Mouse (Mus musculus): ENCODE measurements at regions not wholly inside any gene's neighbourhood (a gene's known extent, or its start where the extent isn't known, plus 50 kb on each side); places are given as distances from the start of the nearest gene placed in this dataset.

DNA sequence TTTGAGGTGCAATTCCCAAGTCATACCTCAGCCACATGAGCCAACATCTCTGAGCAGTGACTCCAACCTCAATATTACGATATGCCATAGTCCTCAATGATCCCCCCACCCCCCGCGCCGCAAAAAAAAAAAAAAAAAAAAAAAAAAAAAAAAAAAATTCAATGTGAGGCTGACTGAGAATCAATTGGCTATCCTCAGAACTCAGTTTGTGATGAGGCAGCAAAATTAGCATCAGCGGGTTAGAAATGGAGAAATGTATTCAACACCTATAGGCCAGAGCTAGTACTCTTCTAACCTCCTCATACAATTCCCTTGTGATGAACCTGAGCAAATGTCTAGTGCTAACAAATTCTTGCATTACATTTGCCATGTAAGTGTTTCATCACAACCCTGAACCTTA lies 504.5 kb upstream of the C030005K15Rik start:
- no peak overlapping the region for H3K4me2 ChIP-seq
- no peak overlapping the region for H3K9ac ChIP-seq
- no peak overlapping the region for H3K27ac ChIP-seq
- WGBS: 89% methylated on average over 5 of the region's 5 CpGs
- no peaks in the 10 kb centered on the region for H3K36me3 ChIP-seq
- ATAC-seq (replicated peaks; ENCODE audit: low FRiP score): no peak
- no peaks in the 10 kb centered on the region for H3K27me3 ChIP-seq
- no peak overlapping the region for H3K4me3 ChIP-seq (replicated peaks)
- H3K9me3 ChIP-seq (replicated peaks): no peaks in the 10 kb centered on the region
- H3K4me1 ChIP-seq: no peaks in the 10 kb centered on the region

DNA sequence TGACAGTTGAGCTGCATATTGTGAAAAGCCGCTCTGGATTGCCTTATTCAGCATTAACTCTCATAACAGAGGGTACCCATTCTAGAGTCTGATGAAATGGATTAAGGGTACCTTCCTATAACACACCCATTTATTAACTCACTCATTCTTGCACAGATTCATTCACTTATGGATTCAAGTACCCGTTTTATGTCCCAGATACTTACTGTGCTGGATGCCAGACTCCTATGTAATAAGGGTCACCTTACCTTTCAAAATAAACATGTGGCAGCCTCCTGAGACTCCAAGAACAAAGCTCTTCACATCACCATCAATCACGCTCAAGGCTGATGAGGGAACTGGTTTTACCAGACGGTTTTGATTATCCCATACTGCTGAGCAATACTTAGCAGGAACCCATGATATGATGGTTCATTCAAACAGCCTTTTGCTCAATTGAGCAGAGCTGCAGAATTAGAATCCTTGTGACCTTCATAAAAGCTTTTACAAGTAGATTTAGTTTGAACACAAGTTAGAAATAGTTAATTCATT lies 505.2 kb upstream of the C030005K15Rik start:
- Histone ChIP-seq H3K4me1 (no peaks in the 10 kb centered on the region), H3K4me2 (no peak overlapping the region), H3K9me3 (replicated peaks) (no peaks in the 10 kb centered on the region), H3K27ac (no peak overlapping the region), H3K27me3 (no peaks in the 10 kb centered on the region), H3K4me3 (replicated peaks) (no peak overlapping the region), H3K9ac (no peak overlapping the region), H3K36me3 (no peaks in the 10 kb centered on the region)
- WGBS: 55% methylated on average over 4 of the region's 4 CpGs
- no peak for ATAC-seq (replicated peaks; ENCODE audit: low FRiP score)

DNA sequence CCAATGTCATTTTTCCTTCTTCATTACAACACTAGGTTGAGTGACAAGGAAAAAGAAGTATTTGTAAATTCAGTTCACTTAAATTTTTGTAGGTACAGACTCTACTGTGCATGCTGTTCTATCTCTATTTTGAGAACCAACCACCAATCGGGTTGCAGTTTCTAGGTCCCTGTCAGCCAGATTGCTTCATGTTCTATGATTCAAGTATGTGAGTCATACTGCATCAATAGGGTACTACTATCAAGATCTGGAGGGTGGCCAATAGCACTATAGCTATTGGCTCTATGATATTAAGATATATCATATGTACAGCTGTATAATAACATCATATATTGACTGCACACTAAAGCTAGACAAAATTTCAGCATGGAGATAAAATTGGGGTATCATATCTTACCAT lies 521.8 kb upstream of the C030005K15Rik start:
- Histone ChIP-seq H3K9ac (no peak overlapping the region), H3K9me3 (replicated peaks) (no peaks in the 10 kb centered on the region), H3K27ac (no peak overlapping the region), H3K4me1 (no peaks in the 10 kb centered on the region), H3K4me3 (replicated peaks) (no peak overlapping the region), H3K36me3 (no peaks in the 10 kb centered on the region), H3K4me2 (no peak overlapping the region), H3K27me3 (no peaks in the 10 kb centered on the region)
- no peak for ATAC-seq (replicated peaks; ENCODE audit: low FRiP score)
- 90% methylated on average over 1 of the region's 1 CpGs for WGBS

DNA sequence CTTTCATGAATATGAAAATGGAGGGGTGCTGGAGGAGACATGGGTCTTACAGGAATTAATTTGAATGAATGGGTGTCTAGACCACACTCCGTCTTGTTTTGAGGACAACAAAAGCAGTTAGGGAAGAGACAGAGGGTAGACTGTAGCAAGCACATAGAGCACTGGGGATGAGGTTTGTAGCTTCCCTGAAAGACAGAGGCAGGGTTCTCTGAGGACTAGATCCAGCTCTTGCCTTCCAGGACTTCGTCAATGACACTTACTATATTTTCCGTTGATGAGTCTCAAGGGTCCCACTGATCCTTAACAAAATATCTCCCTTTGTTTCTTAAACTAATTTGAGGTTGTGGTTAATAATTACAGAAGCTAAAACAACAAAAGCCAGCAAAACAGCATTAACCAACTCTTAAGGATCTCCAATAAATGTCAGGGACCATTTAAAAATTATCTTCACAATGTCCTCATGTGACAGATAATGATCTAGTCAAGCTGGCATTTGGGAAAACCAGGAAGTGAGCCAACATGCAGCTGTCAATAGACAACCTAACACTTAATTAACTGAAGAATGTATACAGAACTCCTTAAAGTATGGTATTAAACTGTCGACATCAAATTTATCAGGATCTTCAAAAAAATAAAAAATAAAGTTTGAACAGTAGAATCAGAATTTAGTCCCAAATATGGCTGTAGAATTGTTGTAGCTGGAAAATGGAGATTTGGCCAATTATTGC lies 531.6 kb upstream of the C030005K15Rik start:
- no peak for ATAC-seq (replicated peaks; ENCODE audit: low FRiP score)
- no peaks in the 10 kb centered on the region for H3K36me3 ChIP-seq
- H3K27me3 ChIP-seq: no peaks in the 10 kb centered on the region
- H3K4me2 ChIP-seq: no peak overlapping the region
- no peak overlapping the region for H3K4me3 ChIP-seq (replicated peaks)
- 60% methylated on average over 4 of the region's 4 CpGs for WGBS
- no peak overlapping the region for H3K9ac ChIP-seq
- H3K27ac ChIP-seq: no peak overlapping the region
- H3K9me3 ChIP-seq (replicated peaks): no peaks in the 10 kb centered on the region
- no peaks in the 10 kb centered on the region for H3K4me1 ChIP-seq

DNA sequence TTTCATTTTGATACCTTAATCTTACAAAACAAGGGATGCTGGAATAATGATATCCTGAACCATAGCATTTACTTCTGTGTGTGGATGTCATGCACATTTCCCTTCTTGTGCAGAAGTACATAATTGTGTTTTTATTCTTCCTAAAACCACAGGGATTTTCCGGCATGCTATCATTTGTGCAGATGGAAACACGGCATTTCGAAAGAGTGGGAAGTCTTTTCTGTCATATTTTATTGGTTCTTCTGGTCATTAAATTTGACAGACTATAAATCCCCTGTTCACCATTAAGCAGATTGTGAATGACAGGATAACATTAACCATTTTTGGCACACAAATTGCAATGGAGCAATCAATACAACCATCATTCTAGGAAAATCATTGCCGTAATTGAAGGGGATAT lies 532.7 kb upstream of the C030005K15Rik start:
- no peaks in the 10 kb centered on the region for H3K9me3 ChIP-seq (replicated peaks)
- ATAC-seq (replicated peaks; ENCODE audit: low FRiP score): no peak
- H3K4me2 ChIP-seq: no peak overlapping the region
- no peak overlapping the region for H3K9ac ChIP-seq
- H3K27ac ChIP-seq: no peak overlapping the region
- no peaks in the 10 kb centered on the region for H3K36me3 ChIP-seq
- 71% methylated on average over 4 of the region's 4 CpGs for WGBS
- no peak overlapping the region for H3K4me3 ChIP-seq (replicated peaks)
- H3K27me3 ChIP-seq: no peaks in the 10 kb centered on the region
- no peaks in the 10 kb centered on the region for H3K4me1 ChIP-seq

DNA sequence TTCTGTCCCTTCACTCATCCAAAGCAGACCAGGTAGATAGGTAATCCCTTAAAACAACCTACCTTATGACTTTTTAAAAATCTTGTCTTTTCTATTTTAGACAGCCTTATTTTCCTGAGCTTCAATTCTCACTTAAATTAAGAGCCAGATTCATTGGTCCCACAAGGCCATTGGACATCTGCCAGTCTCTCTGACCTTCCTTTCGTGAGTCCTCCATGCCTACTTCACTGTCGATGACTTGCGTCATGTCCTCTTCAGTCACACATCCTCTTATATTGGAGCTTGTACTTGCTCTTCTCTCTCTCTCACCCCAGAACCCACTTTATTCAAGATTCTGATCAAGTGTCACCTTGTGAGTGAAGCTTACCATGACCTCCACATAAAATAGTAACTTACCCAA lies 542.0 kb upstream of the C030005K15Rik start:
- ATAC-seq (replicated peaks; ENCODE audit: low FRiP score): no peak
- no peaks in the 10 kb centered on the region for H3K9me3 ChIP-seq (replicated peaks)
- H3K27me3 ChIP-seq: no peaks in the 10 kb centered on the region
- H3K4me3 ChIP-seq (replicated peaks): no peak overlapping the region
- H3K9ac ChIP-seq: no peak overlapping the region
- no peak overlapping the region for H3K4me2 ChIP-seq
- whole genome bisulfite sequencing: 95% methylated on average over 3 of the region's 3 CpGs
- no peaks in the 10 kb centered on the region for H3K4me1 ChIP-seq
- H3K36me3 ChIP-seq: no peaks in the 10 kb centered on the region
- no peak overlapping the region for H3K27ac ChIP-seq

DNA sequence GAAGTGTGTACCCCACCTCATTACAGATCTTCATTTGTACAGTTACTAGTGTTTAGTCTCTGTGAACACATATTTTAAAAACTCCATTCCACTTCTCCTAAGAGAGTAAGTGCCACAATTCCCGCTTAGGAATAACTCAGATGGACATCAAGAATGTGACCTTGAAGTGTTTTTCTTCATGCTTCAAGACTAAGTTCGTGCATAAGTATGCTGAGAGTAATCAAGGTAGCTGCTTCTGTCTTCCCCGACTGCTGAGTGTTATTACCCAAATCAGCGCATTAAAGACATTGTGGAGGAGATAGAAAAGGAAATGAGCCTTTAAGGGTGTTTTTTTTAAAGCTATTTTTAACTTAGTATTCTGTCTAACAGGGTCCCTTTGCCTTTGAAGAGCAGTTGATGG lies 565.1 kb upstream of the C030005K15Rik start:
- no peaks in the 10 kb centered on the region for H3K27me3 ChIP-seq
- no peaks in the 10 kb centered on the region for H3K4me1 ChIP-seq
- ATAC-seq (replicated peaks; ENCODE audit: low FRiP score): no peak
- H3K9me3 ChIP-seq (replicated peaks): no peaks in the 10 kb centered on the region
- WGBS: 48% methylated on average over 4 of the region's 4 CpGs
- no peak overlapping the region for H3K4me3 ChIP-seq (replicated peaks)
- H3K27ac ChIP-seq: no peak overlapping the region
- H3K4me2 ChIP-seq: no peak overlapping the region
- no peaks in the 10 kb centered on the region for H3K36me3 ChIP-seq
- no peak overlapping the region for H3K9ac ChIP-seq

DNA sequence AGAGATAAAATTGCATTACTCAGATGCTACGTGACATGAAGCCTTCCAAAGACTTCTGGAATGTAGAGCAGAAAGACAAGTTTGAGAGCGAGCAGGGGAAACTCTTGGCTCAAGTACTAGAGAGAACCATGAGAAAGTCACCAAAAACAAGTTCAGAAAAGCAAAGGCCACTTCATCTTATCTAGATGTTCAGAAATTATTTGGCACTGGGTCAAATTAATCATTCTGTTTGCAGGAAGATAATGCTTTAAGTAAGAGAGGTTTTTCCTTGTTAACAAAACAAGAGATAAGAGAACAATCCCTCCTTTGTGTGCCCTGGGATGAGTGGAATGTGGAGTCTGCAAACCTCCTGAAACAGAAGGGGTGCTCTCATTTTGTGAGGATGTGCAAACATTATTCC lies 565.6 kb upstream of the C030005K15Rik start:
- Histone ChIP-seq H3K4me3 (replicated peaks) (no peak overlapping the region), H3K4me2 (no peak overlapping the region), H3K27me3 (no peaks in the 10 kb centered on the region), H3K9ac (no peak overlapping the region), H3K4me1 (no peaks in the 10 kb centered on the region), H3K9me3 (replicated peaks) (no peaks in the 10 kb centered on the region), H3K27ac (no peak overlapping the region; the same call in 1 of the 2 replicates), H3K36me3 (no peaks in the 10 kb centered on the region)
- 51% methylated on average over 2 of the region's 2 CpGs for WGBS
- no peak for ATAC-seq (replicated peaks; ENCODE audit: low FRiP score)

DNA sequence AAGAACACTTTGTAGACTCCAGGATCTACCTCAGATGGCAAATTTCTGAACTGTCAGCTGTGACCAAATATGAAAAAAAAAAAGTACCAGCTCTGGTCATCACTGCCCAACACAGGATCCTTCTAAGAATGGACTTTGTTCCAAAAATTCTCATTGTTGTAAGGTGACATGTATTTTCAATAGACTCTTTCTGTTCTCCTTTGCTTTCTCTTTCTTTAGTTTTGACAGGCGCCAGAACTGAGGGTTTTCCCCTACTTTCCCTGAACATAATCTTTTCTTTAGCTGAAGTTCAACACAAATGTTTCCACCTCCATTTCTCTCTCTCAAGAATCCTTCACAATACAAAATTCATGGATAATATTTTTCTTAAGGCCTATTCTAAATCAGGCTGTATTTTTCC lies 579.1 kb upstream of the C030005K15Rik start:
- no peak overlapping the region for H3K27ac ChIP-seq
- no peak overlapping the region for H3K9ac ChIP-seq
- H3K4me1 ChIP-seq: no peaks in the 10 kb centered on the region
- no peaks in the 10 kb centered on the region for H3K9me3 ChIP-seq (replicated peaks)
- H3K27me3 ChIP-seq: no peaks in the 10 kb centered on the region
- H3K4me3 ChIP-seq (replicated peaks): no peak overlapping the region
- ATAC-seq (replicated peaks; ENCODE audit: low FRiP score): no peak
- H3K4me2 ChIP-seq: no peak overlapping the region
- no peaks in the 10 kb centered on the region for H3K36me3 ChIP-seq
- 86% methylated on average over 1 of the region's 1 CpGs for WGBS

DNA sequence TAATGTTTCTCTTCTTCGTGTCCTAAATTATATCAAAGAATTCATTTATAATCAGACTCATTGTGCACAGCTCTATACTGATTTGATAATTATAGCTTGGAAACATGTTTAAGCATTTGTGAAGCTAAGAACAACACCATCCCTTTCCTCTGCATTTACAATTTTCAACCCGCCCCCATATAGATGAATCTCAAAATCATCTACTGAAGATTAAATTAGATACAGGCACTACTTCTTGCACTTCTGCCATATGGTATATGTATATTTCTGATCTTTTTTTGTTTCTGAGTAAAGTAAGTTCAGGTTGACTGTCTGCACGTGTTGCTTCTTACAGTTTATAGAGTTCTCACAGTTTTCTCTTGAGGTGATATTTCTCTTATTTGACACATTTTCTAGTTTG lies 583.1 kb upstream of the C030005K15Rik start:
- H3K4me3 ChIP-seq (replicated peaks): no peak overlapping the region
- H3K27me3 ChIP-seq: no peaks in the 10 kb centered on the region
- H3K27ac ChIP-seq: no peak overlapping the region
- H3K4me2 ChIP-seq: no peak overlapping the region
- 80% methylated on average over 3 of the region's 3 CpGs for WGBS
- no peak for ATAC-seq (replicated peaks; ENCODE audit: low FRiP score)
- no peaks in the 10 kb centered on the region for H3K9me3 ChIP-seq (replicated peaks)
- H3K4me1 ChIP-seq: no peaks in the 10 kb centered on the region
- H3K9ac ChIP-seq: no peak overlapping the region
- H3K36me3 ChIP-seq: no peaks in the 10 kb centered on the region

DNA sequence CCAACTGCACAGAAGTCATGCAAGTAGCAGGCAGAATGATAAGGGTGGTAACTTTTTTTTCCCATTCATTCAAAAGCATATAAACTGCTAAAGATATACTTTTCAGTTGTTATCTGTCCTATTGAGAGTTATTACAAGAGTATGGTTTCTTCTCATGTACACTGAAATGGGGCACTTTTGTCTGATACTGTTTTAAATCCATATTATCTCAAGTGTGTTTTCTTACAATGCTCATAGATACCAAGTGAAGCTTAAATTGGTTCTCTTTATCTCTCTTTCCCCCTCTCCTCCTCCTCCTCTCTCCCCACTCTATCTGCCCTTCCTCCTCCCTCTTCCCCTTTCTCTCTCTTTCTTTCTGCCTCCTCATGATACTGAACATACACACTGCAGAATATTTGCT lies 584.8 kb upstream of the C030005K15Rik start:
- no peak overlapping the region for H3K9ac ChIP-seq
- no peaks in the 10 kb centered on the region for H3K4me1 ChIP-seq
- no peak overlapping the region for H3K27ac ChIP-seq
- ATAC-seq (replicated peaks; ENCODE audit: low FRiP score): no peak
- H3K4me3 ChIP-seq (replicated peaks): no peak overlapping the region
- no peaks in the 10 kb centered on the region for H3K27me3 ChIP-seq
- no peak overlapping the region for H3K4me2 ChIP-seq
- H3K36me3 ChIP-seq: no peaks in the 10 kb centered on the region
- no peaks in the 10 kb centered on the region for H3K9me3 ChIP-seq (replicated peaks)

DNA sequence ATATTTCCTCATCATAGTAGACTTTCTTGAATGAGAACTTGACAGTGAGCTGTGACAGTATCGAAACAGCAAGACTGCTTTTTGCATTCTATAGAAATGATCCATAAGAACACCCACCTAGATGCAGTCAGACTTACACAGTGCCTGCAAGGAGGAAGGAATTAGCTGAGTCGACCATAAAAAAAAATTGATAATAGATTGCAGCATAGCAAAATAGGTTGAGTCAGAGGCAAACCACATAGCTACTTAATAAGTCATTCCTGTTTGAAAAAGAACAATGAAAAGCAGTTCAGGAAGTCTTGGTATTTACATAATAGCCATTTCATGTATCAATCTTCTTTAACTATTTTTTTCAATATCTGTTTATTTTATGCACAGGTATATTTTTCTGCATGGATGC lies 591.9 kb upstream of the C030005K15Rik start:
- H3K27ac ChIP-seq: no peak overlapping the region
- no peaks in the 10 kb centered on the region for H3K27me3 ChIP-seq
- H3K4me1 ChIP-seq: no peaks in the 10 kb centered on the region
- H3K9ac ChIP-seq: no peak overlapping the region
- 75% methylated on average over 2 of the region's 2 CpGs for WGBS
- no peaks in the 10 kb centered on the region for H3K36me3 ChIP-seq
- no peak overlapping the region for H3K4me2 ChIP-seq
- no peak for ATAC-seq (replicated peaks; ENCODE audit: low FRiP score)
- H3K4me3 ChIP-seq (replicated peaks): no peak overlapping the region
- H3K9me3 ChIP-seq (replicated peaks): no peaks in the 10 kb centered on the region

DNA sequence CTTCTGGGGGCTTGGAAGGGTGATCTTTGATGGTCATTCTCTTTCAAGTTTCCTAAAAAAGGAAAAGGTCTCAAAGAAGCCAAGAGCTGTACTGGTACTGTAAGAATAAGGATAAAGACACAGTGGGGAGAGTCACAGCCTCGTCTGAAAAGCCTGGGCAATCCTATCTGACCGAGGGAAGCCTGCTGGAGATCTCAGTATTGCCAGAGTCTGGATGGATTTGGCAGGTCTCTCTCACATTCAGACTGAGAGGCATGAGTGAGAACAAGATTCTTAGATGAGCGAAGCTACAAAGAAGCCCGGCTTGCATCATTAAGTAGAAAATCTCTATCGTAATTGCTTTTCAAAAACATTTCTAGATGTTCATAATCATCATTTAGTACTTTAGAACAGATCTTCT lies 590.4 kb upstream of the Atp2b1 start:
- H3K4me3 ChIP-seq (replicated peaks): no peak overlapping the region
- 87% methylated on average over 5 of the region's 5 CpGs for WGBS
- no peaks in the 10 kb centered on the region for H3K36me3 ChIP-seq
- no peaks in the 10 kb centered on the region for H3K4me1 ChIP-seq
- no peak overlapping the region for H3K4me2 ChIP-seq
- no peaks in the 10 kb centered on the region for H3K9me3 ChIP-seq (replicated peaks)
- ATAC-seq (replicated peaks; ENCODE audit: low FRiP score): no peak
- no peaks in the 10 kb centered on the region for H3K27me3 ChIP-seq
- H3K9ac ChIP-seq: no peak overlapping the region
- H3K27ac ChIP-seq: no peak overlapping the region
